Mouse (Mus musculus): ENCODE data around the gene Tenm4. TPM values are rescaled to one million over a fixed set of nuclear protein-coding genes. Genes with fewer than 3 reads are reported as not detected.

Tenm4 gene
- polyA plus RNA-seq, 1 experiment from 2014 or later, result 4.6 TPM

- no peak for TF ChIP-seq CTCF (IDR thresholded peaks at IDR 0.05; ENCODE audit: low read depth)
- Histone ChIP-seq H3K4me3 (ENCODE audit: low read depth, low read length) (no peak overlapping the region), H3K9ac (ENCODE audit: low read depth, low read length) (no peak overlapping the region), H3K27me3 (replicated peaks; ENCODE audit: control insufficient read depth, insufficient read depth, low read length) (no peaks in the 10 kb centered on the region), H3K4me1 (replicated peaks; ENCODE audit: control insufficient read depth, insufficient read depth, low read length) (no peaks in the 10 kb centered on the region), H3K4me2 (replicated peaks; ENCODE audit: low read depth) (no peak overlapping the region), H3K27ac (ENCODE audit: low read depth, low read length) (no peak overlapping the region), H3K9me3 (ENCODE audit: control insufficient read depth) (no peaks in the 10 kb centered on the region), H3K36me3 (ENCODE audit: control insufficient read depth, insufficient read depth) (no peaks in the 10 kb centered on the region)
- no peak for ATAC-seq
- WGBS, result 62% methylated on average over 1 of the region's 1 CpGs
These were observed 462.0 kb downstream of the Tenm4 start for GRCm38 (mm10) chr7:96633008-96633407.

- H3K27me3 ChIP-seq (replicated peaks; ENCODE audit: control insufficient read depth, insufficient read depth, low read length), result no peaks in the 10 kb centered on the region
- H3K4me2 ChIP-seq (replicated peaks; ENCODE audit: low read depth), result no peak overlapping the region
- TF ChIP-seq CTCF (IDR thresholded peaks at IDR 0.05; ENCODE audit: low read depth), result no peak
- ATAC-seq, result no peak
- no peak overlapping the region for H3K4me3 ChIP-seq (ENCODE audit: low read depth, low read length)
- no peak overlapping the region for H3K9ac ChIP-seq (ENCODE audit: low read depth, low read length)
- H3K4me1 ChIP-seq (replicated peaks; ENCODE audit: control insufficient read depth, insufficient read depth, low read length), result no peaks in the 10 kb centered on the region
- 64% methylated on average over 7 of the region's 7 CpGs for WGBS
- H3K27ac ChIP-seq (ENCODE audit: low read depth, low read length), result no peak overlapping the region
- no peaks in the 10 kb centered on the region for H3K36me3 ChIP-seq (ENCODE audit: control insufficient read depth, insufficient read depth)
- no peaks in the 10 kb centered on the region for H3K9me3 ChIP-seq (ENCODE audit: control insufficient read depth)
These were observed 464.9 kb downstream of the Tenm4 start for GRCm38 (mm10) chr7:96635830-96636440.

- Histone ChIP-seq H3K9me3 (ENCODE audit: control insufficient read depth) (no peaks in the 10 kb centered on the region), H3K27me3 (replicated peaks; ENCODE audit: control insufficient read depth, insufficient read depth, low read length) (no peaks in the 10 kb centered on the region), H3K9ac (ENCODE audit: low read depth, low read length) (no peak overlapping the region), H3K4me1 (replicated peaks; ENCODE audit: control insufficient read depth, insufficient read depth, low read length) (no peaks in the 10 kb centered on the region), H3K4me3 (ENCODE audit: low read depth, low read length) (0 out of 2 replicates have a peak overlapping the region, but pooled peaks have one; percentile 12), H3K36me3 (ENCODE audit: control insufficient read depth, insufficient read depth) (no peaks in the 10 kb centered on the region), H3K4me2 (replicated peaks; ENCODE audit: low read depth) (peak overlapping the region; percentile 54), H3K27ac (ENCODE audit: low read depth, low read length) (no peak overlapping the region)
- no peak for ATAC-seq
- 5% methylated on average over 26 of the region's 27 CpGs for WGBS
- no peak for TF ChIP-seq CTCF (IDR thresholded peaks at IDR 0.05; ENCODE audit: low read depth)
These were observed 472.6 kb downstream of the Tenm4 start for GRCm38 (mm10) chr7:96643461-96644204.

- H3K4me2 ChIP-seq (replicated peaks; ENCODE audit: low read depth), result 0 out of 2 replicates have a peak overlapping the region, but pooled peaks have one; percentile 54
- H3K27ac ChIP-seq (ENCODE audit: low read depth, low read length), result no peak overlapping the region
- H3K36me3 ChIP-seq (ENCODE audit: control insufficient read depth, insufficient read depth), result no peaks in the 10 kb centered on the region
- no peak for ATAC-seq
- 15% methylated on average over 7 of the region's 7 CpGs for WGBS
- no peaks in the 10 kb centered on the region for H3K27me3 ChIP-seq (replicated peaks; ENCODE audit: control insufficient read depth, insufficient read depth, low read length)
- TF ChIP-seq CTCF (IDR thresholded peaks at IDR 0.05; ENCODE audit: low read depth), result no peak
- no peak overlapping the region for H3K9ac ChIP-seq (ENCODE audit: low read depth, low read length)
- no peaks in the 10 kb centered on the region for H3K4me1 ChIP-seq (replicated peaks; ENCODE audit: control insufficient read depth, insufficient read depth, low read length)
- no peaks in the 10 kb centered on the region for H3K9me3 ChIP-seq (ENCODE audit: control insufficient read depth)
- H3K4me3 ChIP-seq (ENCODE audit: low read depth, low read length), result no peak overlapping the region
These were observed 473.1 kb downstream of the Tenm4 start for GRCm38 (mm10) chr7:96644205-96644531.

- H3K4me1 ChIP-seq (replicated peaks; ENCODE audit: control insufficient read depth, insufficient read depth, low read length), result no peaks in the 10 kb centered on the region
- H3K9ac ChIP-seq (ENCODE audit: low read depth, low read length), result no peak overlapping the region
- 44% methylated on average over 4 of the region's 4 CpGs for WGBS
These were observed 476.6 kb downstream of the Tenm4 start for GRCm38 (mm10) chr7:96647657-96648056.

GRCm38 (mm10) chr7:96648606-96649005 is 477.6 kb downstream of the Tenm4 start:
- Histone ChIP-seq H3K27me3 (replicated peaks; ENCODE audit: control insufficient read depth, insufficient read depth, low read length) (no peaks in the 10 kb centered on the region), H3K4me1 (replicated peaks; ENCODE audit: control insufficient read depth, insufficient read depth, low read length) (no peaks in the 10 kb centered on the region), H3K36me3 (ENCODE audit: control insufficient read depth, insufficient read depth) (no peaks in the 10 kb centered on the region), H3K9ac (ENCODE audit: low read depth, low read length) (no peak overlapping the region), H3K27ac (ENCODE audit: low read depth, low read length) (no peak overlapping the region), H3K4me3 (ENCODE audit: low read depth, low read length) (no peak overlapping the region), H3K9me3 (ENCODE audit: control insufficient read depth) (no peaks in the 10 kb centered on the region), H3K4me2 (replicated peaks; ENCODE audit: low read depth) (no peak overlapping the region)
- WGBS, result 61% methylated on average over 2 of the region's 2 CpGs
- ATAC-seq, result no peak
- no peak for TF ChIP-seq CTCF (IDR thresholded peaks at IDR 0.05; ENCODE audit: low read depth)

More at GRCm38 (mm10) chr7:96647657-96648056, 476.6 kb downstream of the Tenm4 start:
- H3K27me3 ChIP-seq (replicated peaks; ENCODE audit: control insufficient read depth, insufficient read depth, low read length), result no peaks in the 10 kb centered on the region
- no peak overlapping the region for H3K4me3 ChIP-seq (ENCODE audit: low read depth, low read length)
- ATAC-seq, result no peak
- H3K36me3 ChIP-seq (ENCODE audit: control insufficient read depth, insufficient read depth), result no peaks in the 10 kb centered on the region
- no peak for TF ChIP-seq CTCF (IDR thresholded peaks at IDR 0.05; ENCODE audit: low read depth)
- H3K9me3 ChIP-seq (ENCODE audit: control insufficient read depth), result no peaks in the 10 kb centered on the region
- H3K4me2 ChIP-seq (replicated peaks; ENCODE audit: low read depth), result no peak overlapping the region
- H3K27ac ChIP-seq (ENCODE audit: low read depth, low read length), result no peak overlapping the region
